Mouse (Mus musculus) brown adipose tissue, adult 24 weeks (tissue): ENCODE data around the gene Atp13a3. TPM values are rescaled to one million over a fixed set of nuclear protein-coding genes. Genes with fewer than 3 reads are reported as not detected.

ENCODE experiments used
- H3K27ac ChIP-seq: fragments of 200-500 bp; replicated peaks from 2 replicates; pipeline ENCODE4 v1.5.1; 2012; ENCODE audit warnings: low read depth, mild to moderate bottlenecking, low read length
- H3K4me1 ChIP-seq: fragments of 200-500 bp; 2 replicates; pipeline ENCODE4 v1.6.1; 2012; ENCODE audit warnings: low read length, mixed read lengths; ENCODE audit not compliant: control insufficient read depth, insufficient read depth, insufficient read length
- H3K4me3 ChIP-seq: fragments of 200-500 bp; 2 replicates; pipeline ENCODE4 v1.5.1; 2012; ENCODE audit warnings: low read depth, mild to moderate bottlenecking, low read length, moderate library complexity; ENCODE audit not compliant: insufficient read depth
- polyA plus RNA-seq: library from polyadenylated mRNA; stranded (reverse); fragments of >200 nt; gene quantifications from 2 replicates; pipeline ENCODE4 v1.2.4, GENCODE M21; 2012; ENCODE audit not compliant: missing spikeins, insufficient read depth, insufficient read length

Gene Atp13a3
- polyA plus RNA-seq, 1 experiment = 31.4 TPM

- Histone ChIP-seq H3K27ac (no peak overlapping the region), H3K4me1 (no peaks in the 10 kb centered on the region), H3K4me3 (no peak overlapping the region)
These were observed 115.3 kb downstream of the Atp13a3 start for GRCm38 (mm10) chr16:30290436-30290835.

- no peaks in the 10 kb centered on the region for H3K4me1 ChIP-seq
- no peak overlapping the region for H3K27ac ChIP-seq
These were observed 120.1 kb downstream of the Atp13a3 start for GRCm38 (mm10) chr16:30285701-30286100.

GRCm38 (mm10) chr16:30283743-30284337 is 121.9 kb downstream of the Atp13a3 start:
- H3K27ac ChIP-seq = no peak overlapping the region
- H3K4me1 ChIP-seq = no peaks in the 10 kb centered on the region
- 0 out of 2 replicates have a peak overlapping the region, but pooled peaks have one; percentile 14 for H3K4me3 ChIP-seq

More at GRCm38 (mm10) chr16:30285701-30286100, 120.1 kb downstream of the Atp13a3 start:
- H3K4me3 ChIP-seq = no peak overlapping the region

- Histone ChIP-seq H3K4me3 (0 out of 2 replicates have a peak within 1 kb of the TSS, but pooled peaks have one; percentile 14), H3K27ac (no peak within 1 kb of the TSS), H3K4me1 (no peaks in the 10 kb centered on the region)
These were observed 122.8 kb downstream of the Atp13a3 start, which contains the start of gene Lrrc15 for GRCm38 (mm10) chr16:30282844-30283495. Gene Lrrc15, minus strand, starts transcription at chr16:30283256.

GRCm38 (mm10) chr16:30280676-30281297 is 125.0 kb downstream of the Atp13a3 start:
- Histone ChIP-seq H3K4me1 (no peaks in the 10 kb centered on the region), H3K27ac (no peak overlapping the region), H3K4me3 (no peak overlapping the region)

- Histone ChIP-seq H3K27ac (no peak overlapping the region), H3K4me3 (no peak overlapping the region), H3K4me1 (no peaks in the 10 kb centered on the region)
These were observed 127.4 kb downstream of the Atp13a3 start for GRCm38 (mm10) chr16:30278406-30278805.

- H3K4me3 ChIP-seq = no peak overlapping the region
- H3K4me1 ChIP-seq = no peaks in the 10 kb centered on the region
- no peak overlapping the region for H3K27ac ChIP-seq
These were observed 130.0 kb downstream of the Atp13a3 start for GRCm38 (mm10) chr16:30275558-30276340.

- no peak overlapping the region for H3K27ac ChIP-seq
- H3K4me3 ChIP-seq = no peak overlapping the region
- H3K4me1 ChIP-seq = 0 out of 2 replicates have a peak, but pooled peaks cover 2% of the 10 kb centered on the region
These were observed 132.7 kb downstream of the Atp13a3 start for GRCm38 (mm10) chr16:30273065-30273464.

- H3K4me3 ChIP-seq = no peak overlapping the region
- 0 out of 2 replicates have a peak, but pooled peaks cover 2% of the 10 kb centered on the region for H3K4me1 ChIP-seq
- no peak overlapping the region for H3K27ac ChIP-seq
These were observed 133.7 kb downstream of the Atp13a3 start for GRCm38 (mm10) chr16:30271941-30272595.

- no peak overlapping the region for H3K27ac ChIP-seq
These were observed 134.5 kb downstream of the Atp13a3 start for GRCm38 (mm10) chr16:30271223-30271761.

GRCm38 (mm10) chr16:30267359-30267758 is 138.4 kb downstream of the Atp13a3 start, which contains the start of gene Cpn2:
Gene Cpn2, minus strand, starts transcription at chr16:30267499.
- Histone ChIP-seq H3K4me1 (peaks cover 9% of the 10 kb centered on the region), H3K4me3 (peak within 1 kb of the TSS; percentile 56), H3K27ac (peak within 1 kb of the TSS; percentile 90)

More at GRCm38 (mm10) chr16:30271223-30271761, 134.5 kb downstream of the Atp13a3 start:
- H3K4me3 ChIP-seq = no peak overlapping the region
- 0 out of 2 replicates have a peak, but pooled peaks cover 2% of the 10 kb centered on the region for H3K4me1 ChIP-seq

GRCm38 (mm10) chr16:30266561-30266960 is 139.2 kb downstream of the Atp13a3 start:
- H3K4me3 ChIP-seq = peak overlapping the region; percentile 56
- H3K4me1 ChIP-seq = peaks cover 11% of the 10 kb centered on the region
- peak overlapping the region; percentile 52 for H3K27ac ChIP-seq

- Histone ChIP-seq H3K4me3 (peak overlapping the region; percentile 27; the same call in 1 of the 2 replicates), H3K4me1 (peaks cover 11% of the 10 kb centered on the region), H3K27ac (peak overlapping the region; percentile 31)
These were observed 140.2 kb downstream of the Atp13a3 start for GRCm38 (mm10) chr16:30265611-30266010.

GRCm38 (mm10) chr16:30263156-30263555 is 142.6 kb downstream of the Atp13a3 start:
- Histone ChIP-seq H3K27ac (peak overlapping the region; percentile 49; the same call in 1 of the 2 replicates), H3K4me3 (no peak overlapping the region), H3K4me1 (peaks cover 17% of the 10 kb centered on the region)
